Mouse (Mus musculus): ENCODE measurements around the gene Cfap44.

- TF ChIP-seq POLR2A (IDR thresholded peaks at IDR 0.05; ENCODE audit: insufficient read length, low read depth), result no peak
- no peak for TF ChIP-seq TCF12 (IDR thresholded peaks at IDR 0.05; ENCODE audit: insufficient read depth, poor library complexity, severe bottlenecking)
- no peak for TF ChIP-seq E2F4 (IDR thresholded peaks at IDR 0.05; ENCODE audit: insufficient read depth)
- TF ChIP-seq MAX (IDR thresholded peaks at IDR 0.05; ENCODE audit: low read depth), result no peak
- TF ChIP-seq CEBPB (IDR thresholded peaks at IDR 0.05; ENCODE audit: insufficient read depth, poor library complexity, severe bottlenecking), result no peak
- TF ChIP-seq POLR2AphosphoS2 (IDR thresholded peaks at IDR 0.05; ENCODE audit: insufficient read length, low read depth), result no peak
- no peak for TF ChIP-seq REST (IDR thresholded peaks at IDR 0.05; ENCODE audit: insufficient read depth, insufficient read length)
- no peak for TF ChIP-seq MYOD1 (IDR thresholded peaks at IDR 0.05; ENCODE audit: control insufficient read depth in 1 of 3, insufficient read length in 2 of 3, low read depth in 2 of 3)
- TF ChIP-seq USF1 (IDR thresholded peaks at IDR 0.05; ENCODE audit: low read depth), result no peak
- no peak for TF ChIP-seq SRF (IDR thresholded peaks at IDR 0.05; ENCODE audit: control insufficient read depth, insufficient read length, low read depth)
- TF ChIP-seq TCF3 (IDR thresholded peaks at IDR 0.05; ENCODE audit: insufficient read length, low read depth), result no peak
- no peak for TF ChIP-seq MYOG (IDR thresholded peaks at IDR 0.05; ENCODE audit: control insufficient read depth in 1 of 3, insufficient read depth in 1 of 3, insufficient read length in 2 of 3, low read depth in 2 of 3)
Measured at GRCm38 (mm10) chr16:44491051-44491450, 96.5 kb downstream of the Cfap44 start.
